Mouse (Mus musculus) CH12.LX (cell line): Measurements from ENCODE around the gene Sugct.

Experiments
- CTCF ChIP-seq, 2 experiments: IDR thresholded peaks in 1 of 2; conservative IDR thresholded peaks in 1 of 2; 2 replicates each; pipeline ENCODE4 v1.5.1; 2011 to 2012; ENCODE audit warnings: low read depth in 2 of 2, low read length in 2 of 2, improper control_type of control experiment in 1 of 2, inconsistent platforms in 1 of 2, mild to moderate bottlenecking in 1 of 2, moderate library complexity in 1 of 2
- IRF4 ChIP-seq: IDR thresholded peaks from 2 replicates; pipeline ENCODE4 v1.6.1; 2014; ENCODE audit warnings: low read depth, mild to moderate bottlenecking, inconsistent platforms, low read length, improper control_type of control experiment
- MAFK ChIP-seq: IDR thresholded peaks from 2 replicates; pipeline ENCODE4 v1.6.1; 2011; ENCODE audit warnings: low read length, improper control_type of control experiment; ENCODE audit not compliant: insufficient replicate concordance
- MEF2A ChIP-seq: IDR thresholded peaks from 2 replicates; pipeline ENCODE4 v1.6.1; 2014; ENCODE audit warnings: low read depth, mild to moderate bottlenecking, inconsistent platforms, low read length, improper control_type of control experiment, borderline replicate concordance
- MXI1 ChIP-seq: IDR thresholded peaks from 2 replicates; pipeline ENCODE4 v1.6.1; 2011; ENCODE audit warnings: mild to moderate bottlenecking, low read depth, low read length, improper control_type of control experiment
- MYC ChIP-seq: IDR thresholded peaks from 2 replicates; pipeline ENCODE4 v1.6.1; 2011; ENCODE audit warnings: low read depth, mild to moderate bottlenecking, improper control_type of control experiment, low read length
- POLR2A ChIP-seq: IDR thresholded peaks from 2 replicates; pipeline ENCODE4 v1.6.1; 2011; ENCODE audit warnings: low read depth, mild to moderate bottlenecking, improper control_type of control experiment, low read length
- POLR2AphosphoS2 ChIP-seq: IDR thresholded peaks from 2 replicates; pipeline ENCODE4 v1.6.1; 2011; ENCODE audit warnings: low read depth, low read length, improper control_type of control experiment
- ZNF384 ChIP-seq: IDR thresholded peaks from 2 replicates; pipeline ENCODE4 v1.6.1; 2012; ENCODE audit warnings: low read depth, low read length, improper control_type of control experiment, inconsistent platforms

- TF ChIP-seq MAFK, result no peak
- TF ChIP-seq MXI1, result no peak
- no peak for TF ChIP-seq IRF4
- no peak for TF ChIP-seq MYC
- TF ChIP-seq MEF2A, result no peak
- TF ChIP-seq CTCF (conservative IDR thresholded peaks at IDR 0.05 in 1 of 2, IDR thresholded peaks at IDR 0.05 in 1 of 2; ENCODE audit: low read depth in 2 of 2, low read length in 2 of 2), result no peak
- no peak for TF ChIP-seq POLR2AphosphoS2
- TF ChIP-seq POLR2A, result no peak
- TF ChIP-seq ZNF384, result no peak
These were observed 160.9 kb downstream of the Sugct start for GRCm38 (mm10) chr13:17534469-17534868.
